Mouse (Mus musculus): ENCODE measurements at regions not wholly inside any gene's neighbourhood (a gene's known extent, or its start where the extent isn't known, plus 50 kb on each side); places are given as distances from the start of the nearest gene placed in this dataset.

GRCm38 (mm10) chr8:115766218-115766898 lies 58.8 kb upstream of the Maf start:
- peak; percentile 79 for ATAC-seq (ENCODE audit: insufficient number of reproducible peaks, low FRiP score, low TSS enrichment, low read depth)
- no peaks in the 10 kb centered on the region for H3K9me3 ChIP-seq (replicated peaks)
- peak overlapping the region; percentile 31 for H3K27ac ChIP-seq (replicated peaks)
- H3K27me3 ChIP-seq: no peaks in the 10 kb centered on the region
- 14% methylated on average over 9 of the region's 9 CpGs for WGBS
- no peak overlapping the region for H3K9ac ChIP-seq
- no peak overlapping the region for H3K4me2 ChIP-seq (replicated peaks)
- no peak overlapping the region for H3K4me3 ChIP-seq (replicated peaks)
- peaks cover 9% of the 10 kb centered on the region for H3K4me1 ChIP-seq
- H3K36me3 ChIP-seq: no peaks in the 10 kb centered on the region

GRCm38 (mm10) chr8:115764551-115764950 lies 57.0 kb upstream of the Maf start:
- no peak overlapping the region for H3K9ac ChIP-seq
- H3K4me3 ChIP-seq (replicated peaks): no peak overlapping the region
- no peak overlapping the region for H3K4me2 ChIP-seq (replicated peaks)
- H3K36me3 ChIP-seq: no peaks in the 10 kb centered on the region
- H3K27ac ChIP-seq (replicated peaks): no peak overlapping the region
- WGBS: 78% methylated on average over 4 of the region's 4 CpGs
- no peaks in the 10 kb centered on the region for H3K9me3 ChIP-seq (replicated peaks)
- H3K27me3 ChIP-seq: no peaks in the 10 kb centered on the region
- H3K4me1 ChIP-seq: peaks cover 9% of the 10 kb centered on the region
- ATAC-seq (ENCODE audit: insufficient number of reproducible peaks, low FRiP score, low TSS enrichment, low read depth): no peak

- no peak overlapping the region for H3K4me3 ChIP-seq (replicated peaks)
- ATAC-seq (ENCODE audit: insufficient number of reproducible peaks, low FRiP score, low TSS enrichment, low read depth): no peak
- H3K9me3 ChIP-seq (replicated peaks): no peaks in the 10 kb centered on the region
- 62% methylated on average over 1 of the region's 1 CpGs for WGBS
- H3K9ac ChIP-seq: no peak overlapping the region
- H3K36me3 ChIP-seq: no peaks in the 10 kb centered on the region
- H3K27me3 ChIP-seq: no peaks in the 10 kb centered on the region
- 0 out of 2 replicates have a peak, but pooled peaks cover 16% of the 10 kb centered on the region for H3K4me1 ChIP-seq
- no peak overlapping the region for H3K27ac ChIP-seq (replicated peaks)
- no peak overlapping the region for H3K4me2 ChIP-seq (replicated peaks)
These were observed 50.4 kb upstream of the Maf start for GRCm38 (mm10) chr8:115758011-115758410.
